Mouse (Mus musculus): ENCODE data around the gene Impg1.

The Impg1 gene

GRCm38 (mm10) chr9:80282426-80282825 lies 182.9 kb downstream of the Impg1 start:
- no peak for DNase-seq

GRCm38 (mm10) chr9:80280724-80281123 lies 184.6 kb downstream of the Impg1 start:
- no peak for DNase-seq

- DNase-seq, result no peak
These were observed 187.5 kb downstream of the Impg1 start for GRCm38 (mm10) chr9:80277770-80278169.

GRCm38 (mm10) chr9:80277157-80277556 lies 188.1 kb downstream of the Impg1 start:
- DNase-seq, result peak; percentile 60

GRCm38 (mm10) chr9:80275772-80276134 lies 189.5 kb downstream of the Impg1 start:
- DNase-seq, result no peak

GRCm38 (mm10) chr9:80275053-80275771 lies 190.1 kb downstream of the Impg1 start:
- no peak for DNase-seq

- no peak for DNase-seq
These were observed 192.3 kb downstream of the Impg1 start for GRCm38 (mm10) chr9:80272951-80273350.

- no peak for DNase-seq
These were observed 195.7 kb downstream of the Impg1 start for GRCm38 (mm10) chr9:80269596-80269995.

- DNase-seq, result no peak
These were observed 198.8 kb downstream of the Impg1 start for GRCm38 (mm10) chr9:80266507-80266906.

- no peak for DNase-seq
These were observed 199.2 kb downstream of the Impg1 start for GRCm38 (mm10) chr9:80266086-80266485.
